Mouse (Mus musculus) limb, embryonic 10.5 days (tissue): ENCODE measurements around the gene Glis1. TPM values are rescaled to one million over a fixed set of nuclear protein-coding genes. Genes with fewer than 3 reads are reported as not detected.
A peak's percentile ranks its signal among the peaks of the same experiment; 100 is the strongest.
"Not testable (repeated sequence)": the region's sequence is repeated elsewhere in the genome, so short reads cannot be mapped to it uniquely, and the experiment has no call there.

Experiments used
- DNase-seq: peaks from one replicate; pipeline ENCODE4 v3.0.0-alpha.2; 2017; ENCODE audit warnings: low spot score
- H3K27ac ChIP-seq: fragments of 300-500 bp; sonication (generic); 2 replicates; pipeline ENCODE4 v1.5.1; 2016; ENCODE audit warnings: mild to moderate bottlenecking
- H3K27me3 ChIP-seq: fragments of 300-500 bp; sonication (generic); 2 replicates; pipeline ENCODE4 v1.6.1; 2016; ENCODE audit warnings: low read depth, mild to moderate bottlenecking; ENCODE audit not compliant: poor library complexity, severe bottlenecking
- H3K36me3 ChIP-seq: fragments of 300-500 bp; sonication (generic); 2 replicates; pipeline ENCODE4 v1.6.1; 2016; ENCODE audit warnings: mild to moderate bottlenecking, moderate library complexity
- H3K4me1 ChIP-seq: fragments of 300-500 bp; sonication (generic); 2 replicates; pipeline ENCODE4 v1.6.1; 2016
- H3K4me3 ChIP-seq: fragments of 300-500 bp; sonication (generic); 2 replicates; pipeline ENCODE4 v1.5.1; 2016; ENCODE audit warnings: mild to moderate bottlenecking, moderate library complexity
- H3K9me3 ChIP-seq: fragments of 300-500 bp; sonication (generic); replicated peaks from 2 replicates; pipeline ENCODE4 v1.6.1; 2016; ENCODE audit warnings: mild to moderate bottlenecking
- WGBS: fragments of 180-500 bp; shearing (Covaris S2); methylation state at CpG from one replicate; pipeline ENCODE4 v1.1.7; 2016; 5-methylcytosine and 5-hydroxymethylcytosine counted together
- polyA plus RNA-seq: library from polyadenylated mRNA; unstranded; fragments of >200 nt; fragmentation: Nextera tagmentation; extraction: Ambion mirVana; gene quantifications from 2 replicates; pipeline ENCODE4 v1.2.1, GENCODE M21; 2016

Glis1 gene
- polyA plus RNA-seq, 1 experiment from 2014 or later = 9.9 TPM

DNA sequence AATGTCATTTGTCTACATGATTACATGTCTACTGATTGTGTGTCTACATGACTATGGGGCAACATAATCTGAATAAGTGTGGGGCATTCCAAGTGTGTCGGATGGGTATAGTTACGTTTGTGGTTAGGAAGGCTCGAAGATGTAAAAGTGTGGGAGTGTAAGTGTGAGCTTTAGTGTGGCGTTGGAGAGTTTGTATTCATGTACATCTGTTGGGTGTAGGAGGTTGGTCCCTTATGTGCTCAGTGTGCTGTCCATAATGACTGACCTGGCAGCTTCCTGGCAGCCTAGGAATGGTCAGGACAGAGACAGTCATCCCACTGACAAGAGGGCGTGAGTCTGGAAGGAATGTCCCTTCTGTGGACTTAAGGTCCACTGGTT, 164.2 kb downstream of the Glis1 start:
- Histone ChIP-seq H3K27me3 (peaks cover 58% of the 10 kb centered on the region), H3K27ac (peak overlapping the region; percentile 72), H3K4me1 (peaks cover 72% of the 10 kb centered on the region)
- WGBS = 96% methylated on average over 5 of the region's 5 CpGs
- H3K36me3 ChIP-seq, H3K9me3 ChIP-seq, DNase-seq, H3K4me3 ChIP-seq: not testable (repeated sequence)

DNA sequence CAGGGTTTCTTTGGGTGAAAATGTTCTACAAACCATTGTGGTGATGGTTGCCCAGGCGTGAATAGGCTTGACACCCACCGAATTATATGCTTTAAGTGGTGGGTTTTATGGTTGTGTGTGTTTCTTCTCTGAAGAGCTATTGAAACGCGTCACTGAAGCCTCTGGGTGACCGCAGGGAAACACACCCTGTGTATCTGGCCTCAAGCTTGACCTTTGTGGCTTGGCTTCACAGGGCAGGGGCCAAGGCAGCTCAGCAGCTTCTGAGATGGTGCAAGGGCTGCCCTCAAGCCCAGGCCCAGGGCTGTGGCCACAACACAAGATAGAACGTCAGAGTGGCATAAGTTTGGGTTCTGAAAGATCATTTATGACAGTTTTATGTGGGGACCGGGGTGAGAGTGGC, 167.9 kb downstream of the Glis1 start:
- H3K27ac ChIP-seq = peak overlapping the region; percentile 42
- H3K9me3 ChIP-seq = no peaks in the 10 kb centered on the region
- 71% methylated on average over 7 of the region's 7 CpGs for WGBS
- peaks cover 73% of the 10 kb centered on the region for H3K4me1 ChIP-seq
- DNase-seq = no peak
- no peak overlapping the region for H3K4me3 ChIP-seq
- H3K27me3 ChIP-seq = peaks cover 50% of the 10 kb centered on the region
- no peaks in the 10 kb centered on the region for H3K36me3 ChIP-seq

DNA sequence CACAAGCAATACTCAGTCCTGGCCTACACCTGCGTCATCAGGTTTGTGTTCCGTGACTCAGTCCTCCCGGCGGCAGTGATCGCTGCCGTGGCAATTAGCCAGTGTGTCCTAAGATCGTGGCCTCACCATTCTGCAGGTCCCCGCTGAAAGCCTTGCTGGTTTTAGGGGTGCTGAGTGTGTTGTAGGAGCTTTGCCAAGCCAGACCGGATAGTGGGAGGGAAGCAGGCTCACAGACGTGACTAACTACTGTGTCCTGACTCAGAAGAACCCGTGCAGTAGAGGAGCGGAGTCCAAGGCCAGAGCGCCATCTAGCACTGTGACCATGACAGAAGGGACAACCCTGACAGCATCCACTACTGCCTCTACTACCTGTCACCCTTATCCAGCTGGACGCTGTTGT, 168.4 kb downstream of the Glis1 start:
- Histone ChIP-seq H3K4me3 (no peak overlapping the region), H3K9me3 (no peaks in the 10 kb centered on the region), H3K36me3 (no peaks in the 10 kb centered on the region), H3K4me1 (peaks cover 68% of the 10 kb centered on the region), H3K27ac (peak overlapping the region; percentile 42), H3K27me3 (peaks cover 55% of the 10 kb centered on the region)
- no peak for DNase-seq
- 83% methylated on average over 14 of the region's 14 CpGs for WGBS

DNA sequence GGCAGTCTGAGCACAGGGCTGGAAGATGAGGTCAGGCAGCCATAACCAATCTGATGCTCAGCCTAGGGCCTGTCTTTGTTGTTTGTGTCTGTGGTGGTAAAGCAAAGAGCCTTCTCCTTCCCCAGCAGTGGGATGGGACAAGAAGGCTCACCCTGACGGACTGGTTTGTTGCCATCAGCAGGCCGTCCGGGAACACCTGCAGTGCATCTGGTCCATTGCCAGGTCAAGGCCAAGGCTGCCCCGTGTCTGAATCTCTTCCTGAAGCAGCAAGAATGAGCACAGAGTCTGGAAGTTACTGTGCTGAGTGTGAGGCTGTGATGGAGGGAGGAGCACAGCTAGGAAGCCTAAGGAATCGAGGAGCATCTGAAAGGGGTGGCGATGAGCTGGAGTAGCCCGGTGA, 168.8 kb downstream of the Glis1 start:
- no peaks in the 10 kb centered on the region for H3K9me3 ChIP-seq
- H3K27ac ChIP-seq = peak overlapping the region; percentile 42
- peaks cover 65% of the 10 kb centered on the region for H3K4me1 ChIP-seq
- peaks cover 59% of the 10 kb centered on the region for H3K27me3 ChIP-seq
- no peaks in the 10 kb centered on the region for H3K36me3 ChIP-seq
- 82% methylated on average over 7 of the region's 7 CpGs for WGBS
- DNase-seq = no peak
- H3K4me3 ChIP-seq = no peak overlapping the region

DNA sequence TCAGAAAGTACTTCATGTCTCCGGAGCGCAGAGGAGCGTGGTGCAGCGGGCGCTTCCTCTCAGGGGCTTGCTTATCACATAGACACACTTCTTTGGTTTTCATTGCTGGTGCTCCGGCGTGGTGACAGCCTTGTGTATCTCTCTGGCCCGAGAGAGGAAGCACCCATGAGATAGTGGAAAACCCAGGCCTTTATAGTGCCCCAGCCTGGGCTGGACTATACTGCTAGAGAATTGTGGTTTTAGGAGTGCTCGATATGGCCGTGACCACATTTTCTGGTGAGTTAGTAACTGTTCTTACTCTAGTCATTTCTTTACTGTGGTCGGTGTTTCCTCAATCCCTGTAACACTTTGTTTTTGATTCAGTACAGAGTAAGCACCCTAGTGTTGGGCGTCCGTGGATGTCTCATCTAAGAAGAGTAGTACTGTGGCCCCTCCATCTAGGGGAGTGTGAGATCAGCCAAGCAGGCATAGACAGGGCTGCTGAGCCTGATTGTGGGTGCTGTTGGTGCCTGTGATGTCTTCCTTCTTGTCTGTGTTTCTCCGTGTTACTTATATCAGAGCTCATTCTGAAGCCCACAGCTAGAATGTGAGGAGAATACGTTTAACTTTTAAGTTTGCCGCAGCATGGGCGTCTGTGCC, 171.7 kb downstream of the Glis1 start:
- H3K36me3 ChIP-seq = no peaks in the 10 kb centered on the region
- H3K27ac ChIP-seq = peak overlapping the region; percentile 37; the same call in 1 of the 2 replicates
- H3K9me3 ChIP-seq = no peaks in the 10 kb centered on the region
- peaks cover 70% of the 10 kb centered on the region for H3K27me3 ChIP-seq
- WGBS = 76% methylated on average over 17 of the region's 17 CpGs
- peaks cover 81% of the 10 kb centered on the region for H3K4me1 ChIP-seq
- no peak overlapping the region for H3K4me3 ChIP-seq
- DNase-seq = no peak

DNA sequence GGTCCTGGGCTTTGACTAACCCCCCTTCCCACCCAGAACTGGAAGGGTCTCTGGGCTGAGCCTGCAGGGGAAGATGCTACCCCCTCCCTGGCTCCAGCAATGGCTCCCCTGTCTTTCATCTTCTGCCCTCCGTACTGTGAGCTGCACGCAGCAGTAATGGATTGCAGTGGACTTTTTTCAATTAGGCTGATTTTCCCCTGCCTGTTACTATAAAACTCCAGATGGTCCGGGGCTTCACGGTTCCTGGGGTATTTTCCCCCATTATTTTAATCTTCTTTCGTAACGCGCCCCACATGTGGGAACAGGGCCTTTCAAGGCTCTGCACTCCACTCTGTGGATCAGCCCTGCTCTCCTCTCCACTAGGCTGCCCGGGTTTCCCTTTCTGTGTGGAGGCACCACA, 175.4 kb downstream of the Glis1 start:
- Histone ChIP-seq H3K4me1 (peaks cover 68% of the 10 kb centered on the region), H3K36me3 (no peaks in the 10 kb centered on the region), H3K4me3 (no peak overlapping the region), H3K9me3 (no peaks in the 10 kb centered on the region), H3K27ac (peak overlapping the region; percentile 77), H3K27me3 (peaks cover 65% of the 10 kb centered on the region)
- no peak for DNase-seq
- WGBS = 38% methylated on average over 8 of the region's 8 CpGs

DNA sequence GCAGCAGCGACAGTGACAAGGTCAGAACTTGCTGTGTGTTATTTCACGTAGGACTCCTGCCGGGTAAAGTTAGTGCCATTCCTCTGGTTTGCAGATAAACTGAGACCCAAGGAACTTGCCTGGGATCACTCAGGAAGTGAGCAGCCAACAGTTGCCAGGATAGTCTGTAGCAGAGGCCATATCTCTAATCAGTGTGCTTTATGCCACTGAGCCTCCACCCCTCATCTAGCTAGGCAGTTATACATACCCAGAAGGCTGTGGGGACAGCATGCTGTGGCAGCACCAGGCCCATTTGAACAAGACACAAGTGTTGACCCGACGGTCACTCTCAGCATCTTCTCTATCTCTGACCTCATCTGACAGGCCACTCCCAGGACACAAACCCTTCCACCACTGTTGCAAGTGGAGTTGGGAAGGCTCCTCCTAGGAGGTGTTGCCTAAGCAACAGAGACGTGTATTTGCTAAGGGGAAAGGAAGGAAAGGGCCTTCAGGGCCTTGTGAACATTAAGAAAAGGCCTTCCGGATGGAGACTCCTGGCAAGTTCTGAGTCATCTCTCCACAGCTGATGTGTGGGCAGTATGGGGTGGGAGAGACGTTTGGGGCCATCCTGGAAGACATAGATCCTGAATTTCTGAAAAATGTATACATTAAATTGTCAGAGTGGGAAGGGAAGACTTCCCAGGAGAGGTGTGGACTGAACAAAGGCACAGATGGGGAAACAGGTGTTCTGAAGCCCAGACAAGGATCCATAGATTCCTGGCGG, 177.7 kb downstream of the Glis1 start:
- H3K4me1 ChIP-seq = peaks cover 50% of the 10 kb centered on the region
- H3K27ac ChIP-seq = peak overlapping the region; percentile 17
- peaks cover 55% of the 10 kb centered on the region for H3K27me3 ChIP-seq
- DNase-seq = no peak
- H3K9me3 ChIP-seq = no peaks in the 10 kb centered on the region
- H3K4me3 ChIP-seq = no peak overlapping the region
- WGBS = 73% methylated on average over 9 of the region's 9 CpGs
- no peaks in the 10 kb centered on the region for H3K36me3 ChIP-seq

DNA sequence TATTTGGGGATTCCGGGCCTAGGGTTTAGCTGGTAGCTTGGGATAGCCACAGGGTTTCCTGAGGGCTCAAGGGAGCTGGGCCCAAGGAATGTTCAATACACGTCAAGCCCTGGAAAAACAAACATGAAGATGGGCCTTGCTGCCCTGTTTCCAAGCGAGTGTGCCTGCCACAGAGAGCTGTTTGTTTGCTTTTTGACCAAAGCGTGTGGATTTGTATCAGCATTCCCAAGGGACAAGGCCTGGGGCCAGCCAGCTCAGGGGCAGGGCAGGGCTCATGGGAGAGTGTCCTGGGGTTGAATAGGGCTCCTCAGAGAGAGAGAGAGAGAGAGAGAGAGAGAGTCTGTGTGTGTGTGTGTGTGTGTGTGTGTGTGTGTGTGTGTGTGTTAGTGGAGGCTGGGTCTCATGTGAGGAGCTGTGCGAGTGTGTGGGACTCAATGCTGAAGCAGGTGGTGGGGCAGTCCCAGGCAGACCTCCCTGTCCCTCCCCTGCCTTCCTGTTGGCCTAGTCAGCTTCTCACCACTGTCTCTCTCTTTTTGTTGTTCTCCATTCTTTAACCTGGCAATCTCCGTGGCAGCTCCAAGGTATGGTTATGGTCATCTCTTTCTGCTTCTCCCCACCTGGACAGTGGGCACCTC, 183.3 kb downstream of the Glis1 start:
- no peaks in the 10 kb centered on the region for H3K9me3 ChIP-seq
- 71% methylated on average over 6 of the region's 6 CpGs for WGBS
- H3K27ac ChIP-seq = peak overlapping the region; percentile 32; the same call in 1 of the 2 replicates

DNA sequence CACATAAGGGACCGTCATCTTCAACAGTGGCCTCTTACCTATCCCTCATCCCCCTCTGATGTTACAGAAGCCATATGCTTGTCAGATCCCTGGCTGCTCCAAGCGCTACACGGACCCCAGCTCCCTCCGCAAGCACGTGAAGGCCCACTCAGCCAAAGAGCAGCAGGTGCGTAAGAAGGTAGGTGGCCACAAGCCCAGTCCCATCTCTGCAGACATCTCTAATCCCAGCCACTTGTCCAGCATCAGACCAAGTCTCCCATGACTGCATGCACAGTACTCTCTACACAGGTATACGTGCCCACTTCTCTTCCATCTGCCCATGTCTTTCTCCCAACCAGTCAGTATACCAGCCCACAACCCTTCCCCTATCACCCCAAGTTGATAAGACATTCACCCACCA, 185.1 kb downstream of the Glis1 start:
- WGBS = 96% methylated on average over 7 of the region's 7 CpGs

More for the DNA sequence above, 183.3 kb downstream of the Glis1 start:
- no peak for DNase-seq
- Histone ChIP-seq H3K4me3 (no peak overlapping the region), H3K27me3 (peaks cover 45% of the 10 kb centered on the region), H3K36me3 (no peaks in the 10 kb centered on the region), H3K4me1 (peaks cover 31% of the 10 kb centered on the region)

DNA sequence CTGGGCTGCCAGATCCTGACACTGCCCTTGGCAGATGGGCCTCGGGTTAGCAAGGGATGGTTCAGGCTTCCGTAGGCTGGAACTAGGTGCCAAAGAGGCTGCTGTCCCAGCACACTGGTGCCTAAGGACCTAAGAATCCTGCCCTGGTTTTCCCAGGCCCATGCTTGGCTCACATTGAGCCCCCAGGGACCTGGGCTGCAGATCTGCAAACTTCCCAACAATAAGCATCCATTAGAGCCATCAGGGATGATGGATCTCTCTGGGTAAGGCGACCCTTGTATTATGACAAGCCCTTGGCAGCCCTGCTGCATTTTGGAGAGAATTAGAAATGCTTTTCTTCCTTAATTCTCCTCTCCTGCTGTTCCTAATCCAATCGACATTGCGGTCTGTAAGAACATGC, 187.0 kb downstream of the Glis1 start:
- H3K27me3 ChIP-seq = peaks cover 70% of the 10 kb centered on the region
- H3K4me1 ChIP-seq = peaks cover 58% of the 10 kb centered on the region
- H3K36me3 ChIP-seq = no peaks in the 10 kb centered on the region
- no peaks in the 10 kb centered on the region for H3K9me3 ChIP-seq
- H3K27ac ChIP-seq = no peak overlapping the region; the same call in 1 of the 2 replicates
- no peak for DNase-seq
- 87% methylated on average over 5 of the region's 5 CpGs for WGBS
- no peak overlapping the region for H3K4me3 ChIP-seq

More for the DNA sequence above, 185.1 kb downstream of the Glis1 start:
- no peaks in the 10 kb centered on the region for H3K36me3 ChIP-seq
- H3K4me1 ChIP-seq = peaks cover 41% of the 10 kb centered on the region
- no peaks in the 10 kb centered on the region for H3K9me3 ChIP-seq
- no peak for DNase-seq
- no peak overlapping the region for H3K4me3 ChIP-seq
- H3K27me3 ChIP-seq = peaks cover 56% of the 10 kb centered on the region
- H3K27ac ChIP-seq = no peak overlapping the region

DNA sequence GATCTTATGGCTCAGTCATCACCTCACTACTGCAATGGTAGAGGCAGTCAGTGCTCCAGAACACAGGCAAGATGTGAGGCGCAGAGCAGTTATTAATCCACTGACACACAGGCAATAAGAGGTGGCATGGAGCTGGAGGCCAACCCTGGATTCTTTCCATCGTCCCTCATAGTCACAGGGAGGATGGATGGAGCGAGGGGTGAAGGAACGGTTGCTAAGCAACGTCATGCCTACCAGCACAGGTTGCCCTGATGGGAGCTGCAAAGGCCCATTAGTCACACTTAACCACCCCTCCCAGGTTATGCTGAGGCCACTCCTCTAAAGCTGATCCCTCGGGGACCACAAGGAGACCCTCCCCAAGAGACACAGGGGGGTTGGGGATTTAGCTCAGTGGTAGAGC, 187.9 kb downstream of the Glis1 start:
- Histone ChIP-seq H3K27me3 (peaks cover 79% of the 10 kb centered on the region), H3K9me3 (no peaks in the 10 kb centered on the region), H3K36me3 (no peaks in the 10 kb centered on the region), H3K27ac (no peak overlapping the region), H3K4me1 (peaks cover 60% of the 10 kb centered on the region), H3K4me3 (no peak overlapping the region)
- DNase-seq = no peak
- WGBS = 83% methylated on average over 6 of the region's 6 CpGs

DNA sequence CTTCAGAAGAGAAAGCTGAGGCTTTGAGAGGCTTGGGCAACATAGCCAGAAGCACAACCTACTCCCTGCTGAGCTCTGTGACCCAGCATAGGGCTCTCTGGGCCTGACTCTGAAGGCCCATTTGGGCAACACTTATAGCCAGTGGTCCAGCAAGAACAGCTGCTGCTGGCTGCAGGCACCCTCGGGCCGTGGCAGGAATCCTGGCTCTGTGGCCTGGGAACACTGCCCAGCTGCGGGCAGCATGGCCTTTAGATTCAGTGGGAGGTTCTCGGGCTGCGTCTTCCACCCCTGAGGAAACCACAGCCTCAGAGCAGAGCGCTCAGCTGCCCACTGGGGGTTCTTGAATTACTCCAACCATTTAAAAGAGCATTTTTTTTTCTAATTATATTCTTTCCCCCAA, 189.5 kb downstream of the Glis1 start:
- peak overlapping the region; percentile 37; the same call in 1 of the 2 replicates for H3K27ac ChIP-seq
- 85% methylated on average over 6 of the region's 6 CpGs for WGBS

DNA sequence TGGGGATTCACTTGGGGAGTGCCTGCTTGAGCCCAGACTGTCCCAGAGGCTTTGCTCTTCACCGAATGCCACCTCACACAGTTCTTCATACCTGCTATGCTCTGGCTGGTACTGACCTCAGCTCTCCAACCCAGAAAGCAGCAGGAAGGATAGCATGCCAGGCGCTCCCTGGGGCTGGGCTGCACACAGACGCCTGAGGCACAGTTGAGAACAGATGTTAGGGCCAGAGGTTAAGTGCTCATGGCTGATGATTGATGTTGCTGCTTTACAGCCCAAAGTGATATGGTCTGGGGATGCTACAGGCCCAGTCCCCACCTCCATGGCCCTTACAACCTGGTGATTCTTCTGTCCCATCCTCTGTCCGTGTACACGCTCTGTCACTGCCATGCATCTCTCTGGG, 190.6 kb downstream of the Glis1 start:
- H3K9me3 ChIP-seq = no peaks in the 10 kb centered on the region
- peak overlapping the region; percentile 64; the same call in 1 of the 2 replicates for H3K27ac ChIP-seq
- peak; percentile 68 for DNase-seq
- peaks cover 78% of the 10 kb centered on the region for H3K27me3 ChIP-seq
- 25% methylated on average over 5 of the region's 5 CpGs for whole genome bisulfite sequencing
- H3K4me3 ChIP-seq = no peak overlapping the region
- peaks cover 76% of the 10 kb centered on the region for H3K4me1 ChIP-seq
- H3K36me3 ChIP-seq = no peaks in the 10 kb centered on the region

More for the DNA sequence above, 189.5 kb downstream of the Glis1 start:
- H3K9me3 ChIP-seq = no peaks in the 10 kb centered on the region
- H3K36me3 ChIP-seq = no peaks in the 10 kb centered on the region
- H3K4me1 ChIP-seq = peaks cover 65% of the 10 kb centered on the region
- H3K4me3 ChIP-seq = no peak overlapping the region
- DNase-seq = no peak
- peaks cover 78% of the 10 kb centered on the region for H3K27me3 ChIP-seq
